Mouse (Mus musculus) embryonic facial prominence, embryonic 10.5 days (tissue): Measurements from ENCODE around the gene Rabepk. TPM values are rescaled to one million over a fixed set of nuclear protein-coding genes. Genes with fewer than 3 reads are reported as not detected.

Source experiments
- DNase-seq: peaks from one replicate; pipeline ENCODE4 v3.0.0-alpha.2; 2017; ENCODE audit warnings: low spot score
- H3K27ac ChIP-seq: fragments of 300-500 bp; sonication (generic); replicated peaks from 2 replicates; pipeline ENCODE4 v1.5.1; 2016; ENCODE audit warnings: mild to moderate bottlenecking
- H3K27me3 ChIP-seq: fragments of 300-500 bp; sonication (generic); replicated peaks from 2 replicates; pipeline ENCODE4 v1.6.1; 2016; ENCODE audit warnings: low read depth, mild to moderate bottlenecking; ENCODE audit not compliant: poor library complexity, severe bottlenecking
- H3K36me3 ChIP-seq: fragments of 300-500 bp; sonication (generic); replicated peaks from 2 replicates; pipeline ENCODE4 v1.6.1; 2016; ENCODE audit warnings: mild to moderate bottlenecking, moderate library complexity
- H3K4me1 ChIP-seq: fragments of 300-500 bp; sonication (generic); 2 replicates; pipeline ENCODE4 v1.6.1; 2016
- H3K4me3 ChIP-seq: fragments of 300-500 bp; sonication (generic); 2 replicates; pipeline ENCODE4 v1.5.1; 2016; ENCODE audit warnings: mild to moderate bottlenecking, moderate library complexity
- H3K9me3 ChIP-seq: fragments of 300-500 bp; sonication (generic); 2 replicates; pipeline ENCODE4 v1.6.1; 2016; ENCODE audit warnings: mild to moderate bottlenecking
- WGBS: fragments of 180-500 bp; shearing (Covaris S2); methylation state at CpG from one replicate; pipeline ENCODE4 v1.1.7; 2016; 5-methylcytosine and 5-hydroxymethylcytosine counted together
- polyA plus RNA-seq: library from polyadenylated mRNA; unstranded; fragments of >200 nt; fragmentation: Nextera tagmentation; extraction: Ambion mirVana; gene quantifications from 2 replicates; pipeline ENCODE4 v1.2.1, GENCODE M21; 2016

Rabepk gene
- polyA plus RNA-seq, 1 experiment from 2014 or later: 39.3 TPM

DNA sequence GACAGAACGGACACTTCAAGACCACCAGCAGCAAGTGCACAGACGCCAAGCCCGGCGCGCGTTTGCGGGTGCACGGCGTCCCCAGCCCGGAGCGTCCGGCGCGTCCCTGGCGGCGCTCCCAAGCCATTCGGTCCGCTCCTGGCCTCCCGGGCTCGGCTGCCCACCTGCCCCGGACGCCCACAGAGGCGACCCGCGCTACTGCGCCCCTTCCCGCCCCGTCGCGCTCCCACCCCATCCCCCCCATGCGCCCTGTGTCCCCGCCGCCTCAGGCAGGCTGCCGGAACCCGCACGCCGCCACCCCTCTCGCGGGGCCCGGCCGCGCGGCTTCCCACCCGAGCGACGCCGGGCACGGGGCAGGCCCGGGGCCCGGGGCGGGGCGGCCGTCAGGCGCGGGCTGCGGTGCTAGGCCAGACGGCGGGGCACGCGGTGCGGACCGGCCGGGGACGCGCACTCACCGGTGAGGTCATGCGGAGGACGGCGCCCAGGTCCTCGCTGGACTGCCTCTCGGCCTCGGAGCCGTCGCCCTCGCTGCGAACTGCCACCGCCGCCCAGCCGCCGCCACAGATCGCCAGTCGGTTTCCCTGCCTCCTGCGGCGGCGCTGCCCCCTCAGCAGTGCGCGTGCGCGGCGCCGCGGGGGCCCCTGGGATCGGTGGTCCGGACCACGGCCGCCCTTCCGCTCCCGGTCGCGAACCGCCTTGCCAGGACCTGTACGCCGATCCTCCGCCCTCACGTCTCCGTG, 45.7 kb downstream of the Rabepk start:
- Histone ChIP-seq H3K9me3 (no peaks in the 10 kb centered on the region), H3K27ac (peak overlapping the region; percentile 97), H3K27me3 (no peaks in the 10 kb centered on the region), H3K4me1 (peaks cover 17% of the 10 kb centered on the region), H3K4me3 (peak overlapping the region; percentile 94), H3K36me3 (no peaks in the 10 kb centered on the region)
- under 1% methylated on average over 105 of the region's 106 CpGs for WGBS
- peak; percentile 93 for DNase-seq

DNA sequence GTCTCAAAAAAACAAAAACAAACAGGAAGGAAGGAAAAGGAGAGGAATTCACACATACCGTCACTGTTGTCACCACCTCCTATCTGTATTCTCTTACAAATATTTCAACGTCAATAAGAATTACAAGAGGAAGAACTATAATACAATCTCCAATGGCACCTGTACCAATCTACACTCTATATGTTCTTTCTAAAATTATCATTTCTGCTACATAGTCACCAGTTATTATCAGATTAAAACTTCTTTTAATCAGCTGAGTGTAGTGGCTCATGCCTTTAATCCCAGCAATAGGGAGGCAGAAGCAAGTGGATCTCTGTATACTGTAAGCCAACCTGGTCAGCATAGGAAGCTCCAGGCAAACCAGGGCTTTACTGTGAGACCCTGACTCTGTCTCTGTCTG, 49.5 kb downstream of the Rabepk start:
- no peak overlapping the region for H3K27ac ChIP-seq
- H3K36me3 ChIP-seq: peaks cover 18% of the 10 kb centered on the region
- H3K4me3 ChIP-seq: no peak overlapping the region
- H3K9me3 ChIP-seq: no peaks in the 10 kb centered on the region
- 83% methylated on average over 2 of the region's 2 CpGs for WGBS
- DNase-seq: no peak
- no peaks in the 10 kb centered on the region for H3K27me3 ChIP-seq
- H3K4me1 ChIP-seq: peaks cover 16% of the 10 kb centered on the region

GRCm38 (mm10) chr2:34748479-34748878, 51.2 kb downstream of the Rabepk start:
- Histone ChIP-seq H3K27me3 (no peaks in the 10 kb centered on the region), H3K4me3 (no peak overlapping the region), H3K27ac (no peak overlapping the region), H3K4me1 (peaks cover 11% of the 10 kb centered on the region), H3K36me3 (peaks cover 29% of the 10 kb centered on the region), H3K9me3 (no peaks in the 10 kb centered on the region)
- WGBS: 93% methylated on average over 4 of the region's 4 CpGs
- no peak for DNase-seq

- DNase-seq: no peak
- WGBS: 94% methylated on average over 2 of the region's 2 CpGs
- no peak overlapping the region for H3K27ac ChIP-seq
- no peaks in the 10 kb centered on the region for H3K4me1 ChIP-seq
- H3K36me3 ChIP-seq: peaks cover 44% of the 10 kb centered on the region
- no peaks in the 10 kb centered on the region for H3K9me3 ChIP-seq
- no peaks in the 10 kb centered on the region for H3K27me3 ChIP-seq
- H3K4me3 ChIP-seq: no peak overlapping the region
Observed at GRCm38 (mm10) chr2:34745673-34746072, 54.0 kb downstream of the Rabepk start.

GRCm38 (mm10) chr2:34744476-34744875, 55.2 kb downstream of the Rabepk start:
- Histone ChIP-seq H3K36me3 (peaks cover 44% of the 10 kb centered on the region), H3K4me3 (no peak overlapping the region), H3K27ac (no peak overlapping the region), H3K4me1 (no peaks in the 10 kb centered on the region), H3K27me3 (no peaks in the 10 kb centered on the region), H3K9me3 (no peaks in the 10 kb centered on the region)
- WGBS: 97% methylated on average over 8 of the region's 8 CpGs
- DNase-seq: no peak

- Histone ChIP-seq H3K4me3 (no peak overlapping the region), H3K27me3 (no peaks in the 10 kb centered on the region), H3K9me3 (no peaks in the 10 kb centered on the region), H3K27ac (no peak overlapping the region), H3K4me1 (no peaks in the 10 kb centered on the region), H3K36me3 (peaks cover 38% of the 10 kb centered on the region)
- WGBS: 95% methylated on average over 8 of the region's 8 CpGs
- DNase-seq: no peak
Observed at GRCm38 (mm10) chr2:34742675-34743074, 57.0 kb downstream of the Rabepk start.

DNA sequence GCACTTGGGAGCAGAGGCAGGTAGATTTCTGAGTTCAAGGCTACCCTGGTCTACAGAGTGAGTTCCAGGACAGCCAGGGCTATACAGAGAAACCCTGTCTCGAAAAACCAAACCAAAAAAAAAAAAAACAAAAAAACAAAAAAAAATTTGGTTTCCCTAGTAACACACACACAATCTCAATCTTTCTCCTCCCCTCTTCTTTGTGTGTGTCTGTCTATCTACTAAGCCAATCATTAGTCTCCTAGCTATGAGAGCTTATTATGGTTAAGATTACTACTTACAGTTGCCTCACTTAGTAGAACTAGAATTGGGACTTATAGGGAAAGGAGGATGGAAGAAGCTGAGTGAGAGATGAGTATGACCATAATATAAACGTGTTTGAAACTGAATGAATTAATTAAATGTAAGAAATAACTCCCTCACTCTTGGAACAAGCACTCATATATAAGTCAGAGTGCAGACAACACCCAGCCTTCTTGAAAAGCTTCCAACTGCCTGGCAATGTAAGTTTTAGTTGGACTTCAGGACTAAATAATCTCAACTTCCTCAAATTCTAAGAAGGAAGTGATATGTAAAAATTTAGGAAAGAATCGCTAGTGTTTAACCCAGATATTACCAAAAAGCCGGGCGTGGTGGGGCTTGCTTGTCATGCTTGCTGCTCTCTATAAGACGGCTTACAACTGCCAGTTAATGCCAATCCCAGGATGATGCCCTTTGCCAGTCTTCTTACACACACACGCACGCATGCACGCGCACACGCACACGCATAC, 58.1 kb downstream of the Rabepk start:
- Histone ChIP-seq H3K27me3 (no peaks in the 10 kb centered on the region), H3K36me3 (peaks cover 33% of the 10 kb centered on the region), H3K4me1 (no peaks in the 10 kb centered on the region), H3K9me3 (no peaks in the 10 kb centered on the region), H3K27ac (no peak overlapping the region), H3K4me3 (no peak overlapping the region)
- no peak for DNase-seq
- 93% methylated on average over 12 of the region's 12 CpGs for WGBS

GRCm38 (mm10) chr2:34739684-34740391, 59.9 kb downstream of the Rabepk start:
- 77% methylated on average over 1 of the region's 1 CpGs for WGBS
- H3K4me3 ChIP-seq: no peak overlapping the region
- H3K27me3 ChIP-seq: no peaks in the 10 kb centered on the region
- peaks cover 27% of the 10 kb centered on the region for H3K36me3 ChIP-seq
- no peaks in the 10 kb centered on the region for H3K9me3 ChIP-seq
- DNase-seq: no peak
- H3K27ac ChIP-seq: no peak overlapping the region
- H3K4me1 ChIP-seq: no peaks in the 10 kb centered on the region

GRCm38 (mm10) chr2:34737911-34738310, 61.8 kb downstream of the Rabepk start:
- Histone ChIP-seq H3K36me3 (peaks cover 22% of the 10 kb centered on the region), H3K9me3 (no peaks in the 10 kb centered on the region), H3K4me1 (no peaks in the 10 kb centered on the region), H3K27ac (no peak overlapping the region), H3K27me3 (no peaks in the 10 kb centered on the region), H3K4me3 (no peak overlapping the region)
- no peak for DNase-seq
- WGBS: 34% methylated on average over 1 of the region's 1 CpGs

DNA sequence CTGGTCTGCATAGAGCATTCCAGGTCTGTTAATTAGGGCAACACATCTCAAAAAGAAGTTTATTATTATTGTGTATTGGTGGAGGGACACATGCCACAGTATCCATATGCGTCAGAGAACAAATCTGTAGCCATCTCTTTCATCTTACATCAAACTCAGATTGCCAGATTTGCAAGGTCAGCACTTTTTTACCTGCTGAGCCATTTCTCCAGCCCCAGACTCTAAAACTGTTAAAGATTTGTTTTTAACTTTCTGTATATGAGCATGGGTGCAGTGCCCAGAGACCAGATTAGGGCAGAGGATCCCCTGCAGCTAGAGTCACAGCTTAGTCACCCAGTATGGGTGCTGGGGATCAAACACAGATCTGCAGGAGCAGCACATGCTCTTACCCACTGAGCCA, 63.1 kb downstream of the Rabepk start:
- Histone ChIP-seq H3K4me3 (no peak overlapping the region), H3K4me1 (no peaks in the 10 kb centered on the region), H3K36me3 (peaks cover 10% of the 10 kb centered on the region), H3K27me3 (no peaks in the 10 kb centered on the region), H3K9me3 (no peaks in the 10 kb centered on the region), H3K27ac (no peak overlapping the region)
- WGBS: 98% methylated on average over 1 of the region's 1 CpGs
- no peak for DNase-seq
